Mouse (Mus musculus): Measurements from ENCODE around the gene Mtmr10. TPM values are rescaled to one million over a fixed set of nuclear protein-coding genes. Genes with fewer than 3 reads are reported as not detected.

Mtmr10 gene
- total RNA-seq (2021) = 10 to 100 TPM; 16.1 to 17.5 TPM

DNA sequence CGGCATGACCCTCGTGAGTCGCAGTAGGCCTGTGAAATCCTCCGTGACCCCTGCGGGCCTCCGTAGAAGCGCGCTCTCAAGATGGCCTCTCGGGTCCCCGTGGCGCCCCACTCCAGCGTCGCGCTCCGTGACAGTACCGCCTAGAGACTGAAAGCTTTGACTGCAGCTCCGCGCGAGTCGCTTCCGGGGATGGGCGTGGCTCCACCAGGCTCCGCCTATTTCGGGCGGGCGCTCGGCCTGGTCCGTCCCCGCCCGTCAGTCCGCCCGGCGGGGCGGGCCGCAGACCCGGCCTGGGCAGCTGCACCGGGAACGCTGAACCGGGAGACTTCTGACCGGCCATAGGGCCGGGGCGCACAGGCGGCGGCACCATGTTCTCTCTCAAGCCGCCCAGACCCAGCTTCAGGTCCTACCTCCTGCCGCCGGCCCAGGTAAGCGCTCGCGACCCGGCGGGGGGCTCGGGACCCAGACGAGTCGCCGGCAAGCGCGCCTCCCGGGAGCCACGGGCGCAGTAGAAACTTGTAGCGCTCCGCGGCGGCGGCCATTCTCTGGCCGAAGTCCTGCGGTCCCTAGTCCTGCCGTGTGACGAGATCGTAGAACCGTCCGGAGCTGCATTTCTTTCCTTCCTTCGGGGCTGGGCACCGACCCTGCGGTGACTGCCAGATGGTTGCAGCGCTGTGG, at the start of gene Mtmr10:
Gene Mtmr10 (plus strand): TSS at position 240 of the 678 bp plus-strand sequence.
- intact Hi-C loops (cut with DNase I) = loop anchor here (5.0 kb wide), 1 partner anchor 125 kb away; no protein-coding TSS in a partner anchor
- DNase-seq (ENCODE audit: low spot score in 2 of 2) = peak; percentile 97 to 99

DNA sequence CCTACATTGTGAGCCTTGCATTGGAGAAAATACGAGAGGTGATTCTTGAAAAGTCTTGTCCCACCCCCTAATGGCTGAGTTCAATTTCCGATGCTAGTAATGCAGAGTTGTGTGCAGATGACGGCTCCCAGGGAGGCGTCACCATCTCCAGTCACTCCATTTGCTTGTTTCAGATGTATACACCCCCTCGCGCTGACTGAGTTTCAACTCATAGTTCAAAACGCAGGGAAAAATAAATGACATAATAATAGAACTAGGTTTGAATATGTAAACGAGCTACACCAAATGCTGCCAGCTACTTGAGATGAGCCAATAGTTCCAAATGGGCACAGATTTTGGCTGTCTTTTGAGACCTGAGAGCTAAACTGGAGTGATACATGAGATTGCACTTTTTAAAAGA, 49.7 kb upstream of the Mtmr10 start:
- intact Hi-C loops (cut with DNase I) = no loop called here
- DNase-seq (ENCODE audit: low spot score in 2 of 2) = no peak

DNA sequence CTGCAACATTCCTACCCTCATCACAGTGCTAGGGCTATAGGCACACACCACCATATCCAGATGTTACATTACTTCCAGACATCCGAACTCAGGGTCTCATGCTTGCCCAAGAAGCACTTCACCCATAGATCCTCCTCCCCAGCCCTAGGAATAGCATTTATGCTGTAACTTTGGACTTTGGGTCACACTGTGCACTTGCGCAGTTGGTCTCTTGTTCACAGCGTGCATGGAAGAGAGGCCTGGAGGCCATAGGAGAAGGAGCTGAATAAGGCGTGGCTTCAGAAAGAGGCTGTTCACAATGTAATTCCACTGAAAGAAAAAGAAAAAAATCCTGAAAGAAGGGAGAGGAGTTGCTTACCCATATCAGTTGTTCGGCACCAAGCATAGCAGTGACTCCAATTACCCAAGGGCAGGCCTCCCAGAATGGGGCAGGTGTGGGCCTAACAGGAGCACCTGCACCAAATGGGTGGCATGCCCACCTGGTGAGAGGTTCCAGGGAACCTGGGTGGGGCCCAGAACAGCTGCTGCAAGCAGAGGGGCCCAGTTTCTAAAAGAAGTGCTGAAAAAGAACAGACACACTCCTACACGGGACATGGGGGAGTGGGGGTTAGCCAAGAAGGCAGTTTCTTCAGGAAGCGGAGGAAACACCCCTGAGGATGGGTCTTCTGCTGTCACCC, 48.9 kb upstream of the Mtmr10 start:
- intact Hi-C loops (cut with DNase I) = no loop called here
- no peak for DNase-seq (ENCODE audit: low spot score in 2 of 2)

DNA sequence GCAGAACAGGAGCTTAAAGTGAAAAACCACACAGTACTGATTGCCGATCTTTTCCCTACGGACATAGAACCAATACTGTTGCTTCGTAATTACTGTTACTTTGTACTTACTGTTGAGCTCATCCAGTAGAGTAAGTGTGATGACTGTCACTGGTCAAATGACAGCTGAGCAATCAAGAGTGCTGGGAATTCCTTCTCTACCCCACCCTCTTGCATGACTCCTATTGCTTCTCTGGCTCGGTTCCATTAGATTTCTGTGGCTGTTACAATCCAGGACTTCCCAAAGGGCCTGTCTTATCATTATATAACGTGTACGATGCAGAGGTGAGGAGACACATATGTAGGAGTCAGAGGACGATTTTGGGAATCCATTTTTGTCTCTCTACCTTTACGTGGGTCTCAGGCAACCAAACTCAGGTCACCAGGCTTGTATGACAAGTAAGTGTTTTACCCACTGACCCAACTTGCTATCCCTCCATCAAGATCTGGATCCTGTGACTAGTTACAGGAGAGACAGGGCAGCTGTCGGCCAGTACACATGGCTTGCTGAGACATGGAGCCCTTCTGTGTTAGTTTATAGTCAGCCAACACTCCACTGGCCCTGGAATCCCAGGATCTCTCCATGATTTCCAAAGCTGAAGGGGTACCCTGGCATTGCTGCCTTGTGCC, 48.2 kb upstream of the Mtmr10 start:
- intact Hi-C loops (cut with DNase I) = no loop called here
- no peak for DNase-seq (ENCODE audit: low spot score in 2 of 2)

DNA sequence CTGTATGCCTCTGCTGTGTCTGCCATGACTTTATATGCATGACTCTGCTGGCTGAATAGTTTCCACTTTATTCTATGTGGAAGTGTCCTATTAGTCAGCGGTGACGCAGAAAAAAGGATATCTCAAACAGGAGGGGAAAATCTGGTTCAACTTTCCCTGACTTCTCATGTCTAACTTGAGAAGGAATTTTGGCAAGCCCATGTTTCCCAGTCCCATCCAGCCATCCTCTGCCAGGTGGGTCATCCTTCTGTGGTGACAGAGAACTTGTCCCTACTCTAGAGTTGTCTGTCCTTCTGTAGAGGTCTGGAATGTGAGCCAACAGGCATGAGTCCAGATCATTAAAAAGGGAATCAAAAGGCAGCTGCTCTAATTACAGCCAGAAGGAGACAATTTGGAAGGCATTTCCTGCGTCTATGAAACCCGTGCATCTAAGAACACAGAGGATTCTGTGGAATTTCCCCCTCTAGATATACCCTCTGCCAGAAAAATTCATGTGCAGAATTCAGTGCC, 47.6 kb upstream of the Mtmr10 start:
- intact Hi-C loops (cut with DNase I) = no loop called here
- no peak for DNase-seq (ENCODE audit: low spot score in 2 of 2)

DNA sequence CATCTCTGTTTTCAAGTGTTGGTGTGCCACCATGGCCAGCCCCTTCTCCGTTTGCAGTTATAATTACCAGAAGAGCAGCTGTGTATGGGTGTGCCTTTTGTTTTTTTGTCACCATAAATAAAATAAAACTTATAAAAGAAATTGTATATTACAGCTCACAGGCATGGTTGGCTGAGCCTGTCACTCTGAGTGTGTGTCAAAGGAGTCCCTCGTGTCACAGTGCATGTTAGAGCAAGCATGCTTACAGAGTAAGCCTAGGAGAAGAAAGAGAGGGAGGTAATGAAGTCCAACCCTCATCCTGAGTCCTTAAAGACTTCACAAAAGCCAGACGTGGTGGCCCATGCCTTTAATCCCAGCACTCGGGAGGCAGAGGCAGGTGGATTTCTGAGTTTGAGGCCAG, 45.0 kb upstream of the Mtmr10 start:
- no peak for DNase-seq (ENCODE audit: low spot score in 2 of 2)
- intact Hi-C loops (cut with DNase I) = no loop called here

DNA sequence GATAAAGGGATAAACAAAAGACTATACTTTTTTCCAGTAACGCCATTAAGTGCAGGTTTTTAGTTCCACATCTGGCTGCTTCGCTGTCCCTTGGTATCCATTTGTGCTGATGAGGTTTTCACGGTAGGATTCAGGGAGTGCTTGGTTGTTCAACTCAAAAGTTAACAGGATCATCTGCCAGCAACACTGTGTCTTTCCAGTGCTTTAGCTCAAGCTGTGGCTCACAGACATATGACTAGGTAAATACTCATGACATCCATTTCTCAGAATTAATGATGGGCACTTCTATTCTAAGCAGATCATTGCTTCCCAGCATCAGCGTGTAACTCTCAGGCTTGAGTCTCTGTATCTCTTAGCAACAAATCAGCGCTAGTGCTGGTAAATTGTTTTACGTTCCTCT, 43.1 kb upstream of the Mtmr10 start:
- intact Hi-C loops (cut with DNase I) = no loop called here
- no peak for DNase-seq (ENCODE audit: low spot score in 2 of 2)

DNA sequence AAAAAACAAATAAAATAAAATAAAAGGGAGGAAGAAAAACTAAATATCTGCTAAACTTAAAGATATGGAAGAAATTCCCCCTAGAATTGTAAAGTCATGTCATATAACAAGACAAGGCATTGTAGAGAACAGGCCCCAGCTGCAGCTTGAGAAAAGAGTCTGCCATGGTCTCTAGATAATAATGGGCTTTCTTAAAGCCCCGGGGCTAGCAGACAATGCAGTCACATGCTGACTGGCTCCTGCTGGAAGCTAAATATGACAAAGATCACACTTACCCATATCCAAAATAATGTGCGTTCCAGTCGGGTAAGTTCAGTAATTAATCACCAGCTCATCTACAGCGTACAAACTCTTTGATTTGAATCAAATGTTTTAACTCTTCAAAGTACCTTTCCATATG, 40.7 kb upstream of the Mtmr10 start:
- intact Hi-C loops (cut with DNase I) = no loop called here
- no peak for DNase-seq (ENCODE audit: low spot score in 2 of 2)

DNA sequence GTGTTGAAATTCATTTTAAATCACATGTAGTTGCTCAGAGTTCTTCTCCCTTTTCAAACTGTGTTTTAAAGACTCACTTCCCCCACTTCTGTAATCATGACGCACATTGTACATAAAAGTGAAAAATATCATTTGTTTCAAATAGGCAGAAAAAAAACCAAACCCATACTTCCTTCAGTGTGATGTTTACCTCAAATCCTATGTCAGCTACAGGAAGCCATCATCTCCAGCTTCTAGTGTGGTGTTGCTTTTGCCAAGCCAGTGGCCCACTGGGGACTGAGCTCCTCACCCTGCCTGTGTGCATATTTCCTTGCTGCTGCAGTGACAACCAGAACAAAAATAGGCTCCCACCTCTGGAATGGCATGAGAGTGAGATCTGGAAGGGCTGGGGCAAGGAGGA, 39.1 kb upstream of the Mtmr10 start:
- DNase-seq (ENCODE audit: low spot score in 2 of 2) = no peak
- intact Hi-C loops (cut with DNase I) = no loop called here

DNA sequence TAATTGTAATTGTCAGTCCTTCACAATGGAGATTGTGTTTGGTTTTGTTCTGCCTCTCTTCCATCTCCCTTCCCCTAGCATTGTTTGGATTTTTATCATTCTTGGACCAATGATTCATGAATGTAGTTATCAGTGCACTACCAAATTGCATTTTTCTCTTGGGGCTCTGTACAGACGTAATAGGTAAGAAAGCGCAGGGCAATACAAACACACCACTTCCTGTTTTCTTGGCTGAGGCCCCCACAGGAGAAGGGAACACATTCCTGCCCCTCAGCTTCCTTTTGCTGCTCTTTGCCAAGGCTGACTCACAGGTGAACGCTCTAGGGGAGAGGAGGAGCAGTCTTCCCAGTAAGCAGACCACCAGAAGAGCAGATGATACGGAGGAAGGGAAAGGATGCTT, 37.7 kb upstream of the Mtmr10 start:
- intact Hi-C loops (cut with DNase I) = no loop called here
- DNase-seq (ENCODE audit: low spot score in 2 of 2) = no peak

DNA sequence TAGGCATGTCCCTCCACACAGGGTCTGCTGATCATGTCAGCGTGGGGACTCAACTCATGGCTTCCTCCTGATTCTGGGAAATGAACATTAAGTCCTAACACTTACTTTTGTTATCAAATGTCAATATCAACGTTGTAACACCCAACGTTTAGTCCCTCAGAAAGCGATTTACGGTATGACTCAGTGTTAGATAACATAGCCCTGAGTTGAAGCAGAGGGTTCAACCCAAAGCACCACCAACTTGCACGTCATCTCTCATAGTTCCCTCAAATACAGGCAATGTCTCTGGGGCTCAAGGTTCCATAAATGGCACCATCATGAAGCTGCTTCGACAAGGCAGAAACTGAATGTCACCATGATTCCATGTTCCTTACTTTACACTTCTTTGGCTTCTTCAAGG, 37.0 kb upstream of the Mtmr10 start:
- DNase-seq (ENCODE audit: low spot score in 2 of 2) = no peak
- intact Hi-C loops (cut with DNase I) = no loop called here

DNA sequence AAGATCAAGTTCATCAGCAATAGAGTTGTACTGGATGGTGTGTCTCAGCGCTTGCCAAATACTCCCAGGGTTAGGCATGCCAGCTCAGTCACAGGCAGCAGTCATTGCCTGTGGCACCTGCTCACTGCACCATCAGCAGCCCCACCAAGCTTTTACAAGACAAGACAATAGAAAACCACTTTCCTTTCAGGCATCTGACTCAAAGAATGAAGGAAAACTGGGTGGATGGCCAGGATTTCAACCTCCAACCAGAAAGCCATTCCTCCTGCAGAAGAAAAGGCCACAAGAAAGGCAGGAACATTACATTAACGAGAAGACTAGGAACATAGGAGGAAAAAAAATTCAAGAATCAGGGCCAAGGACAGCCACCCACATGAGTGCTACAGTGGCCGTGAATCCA, 33.7 kb upstream of the Mtmr10 start:
- intact Hi-C loops (cut with DNase I) = no loop called here
- no peak for DNase-seq (ENCODE audit: low spot score in 2 of 2)

DNA sequence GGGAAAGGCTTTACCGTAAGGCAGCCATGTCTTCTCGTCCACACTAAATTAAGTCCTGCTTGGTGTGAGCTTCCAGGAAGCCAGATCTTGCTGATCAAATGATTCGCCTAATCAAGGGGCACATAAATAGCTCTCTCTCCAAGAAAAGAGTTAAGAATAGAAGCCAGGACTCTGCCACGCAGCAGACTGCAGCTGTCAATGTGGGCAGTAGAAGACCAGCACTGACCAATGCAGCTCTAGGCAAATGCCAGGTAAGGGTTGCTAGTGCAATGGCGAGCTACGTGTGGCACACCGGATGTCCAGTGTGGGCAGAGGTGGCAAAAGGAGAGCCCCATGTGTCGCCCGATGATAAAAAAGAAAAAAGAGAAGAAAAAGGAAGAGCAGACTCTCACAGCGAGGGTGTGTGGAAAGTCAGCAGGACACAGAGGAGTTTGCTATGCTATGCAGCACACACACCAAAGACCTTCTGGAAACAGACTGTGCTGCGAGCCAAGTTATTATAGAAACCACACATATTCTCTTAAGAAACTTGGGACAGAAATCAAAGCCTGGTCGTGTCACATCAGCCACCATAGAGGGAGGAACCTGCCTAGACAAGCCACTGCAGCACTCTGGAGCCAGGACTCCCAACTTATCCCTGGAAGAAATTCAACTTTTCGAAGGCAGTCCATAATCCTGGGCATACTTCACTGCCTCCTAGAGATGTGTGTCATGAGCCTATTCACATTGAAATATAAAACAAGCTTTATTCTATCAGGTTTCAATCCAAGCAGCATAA, 21.8 kb upstream of the Mtmr10 start:
- intact Hi-C loops (cut with DNase I) = no loop called here
- no peak for DNase-seq (ENCODE audit: low spot score in 2 of 2)

DNA sequence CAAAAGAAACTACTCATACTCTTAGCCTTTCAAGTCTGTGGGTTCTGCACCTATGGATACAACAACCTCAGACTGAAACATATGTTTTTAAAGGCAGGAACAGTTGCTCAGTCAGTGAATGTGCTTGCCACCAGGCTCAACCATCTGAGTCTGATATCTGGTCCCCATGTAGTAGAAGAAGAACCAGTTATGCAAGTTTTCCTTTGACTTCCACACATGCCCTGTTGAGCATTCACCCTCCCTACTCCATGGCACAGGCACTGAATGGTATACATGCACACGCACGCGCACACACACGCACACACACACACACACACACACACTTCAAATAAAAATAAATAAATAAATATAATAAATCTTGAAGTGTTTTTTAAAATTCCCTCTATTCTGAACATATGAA, 20.9 kb upstream of the Mtmr10 start:
- intact Hi-C loops (cut with DNase I) = no loop called here

DNA sequence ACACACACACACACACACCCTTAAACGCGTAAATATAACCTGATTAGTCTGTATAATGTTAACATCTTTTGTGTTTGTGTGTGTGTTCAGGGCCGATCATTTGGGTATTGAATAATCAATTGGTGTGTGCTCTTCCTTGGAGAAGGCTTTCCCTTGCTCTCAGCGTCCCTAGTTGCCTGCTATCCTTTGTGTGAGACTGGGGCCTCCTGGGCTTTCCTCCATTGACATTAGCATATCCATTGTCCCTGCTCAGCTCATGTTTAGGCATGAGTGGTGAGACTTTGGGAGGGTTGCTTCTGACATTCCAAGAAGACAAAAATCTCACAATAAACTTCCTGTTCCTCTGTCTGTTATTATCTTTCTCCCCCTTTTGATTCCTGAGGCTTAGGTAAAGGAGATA, 15.5 kb upstream of the Mtmr10 start:
- intact Hi-C loops (cut with DNase I) = no loop called here
- DNase-seq (ENCODE audit: low spot score in 2 of 2) = no peak

More for the DNA sequence above, 20.9 kb upstream of the Mtmr10 start:
- DNase-seq (ENCODE audit: low spot score in 2 of 2) = no peak

DNA sequence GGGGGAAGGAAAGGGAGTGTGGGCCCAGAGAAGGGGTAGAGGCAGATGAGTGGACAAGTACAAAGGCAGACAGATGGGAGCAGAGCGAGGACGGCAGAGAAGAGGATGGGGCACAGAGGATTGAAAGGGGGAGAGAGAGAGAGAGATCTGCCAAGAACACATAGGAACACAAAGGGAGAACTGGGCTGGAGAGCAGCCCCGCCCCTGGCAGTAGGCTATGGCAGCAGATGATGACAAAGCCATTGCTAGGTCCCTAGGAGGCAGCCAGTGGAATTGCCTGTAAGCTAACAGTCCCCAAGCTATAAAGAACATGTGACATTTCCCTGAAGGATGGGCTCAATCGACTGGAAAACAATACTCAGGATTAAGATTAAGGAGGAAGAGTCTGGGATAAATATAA, 11.9 kb upstream of the Mtmr10 start:
- DNase-seq (ENCODE audit: low spot score in 2 of 2) = no peak
- intact Hi-C loops (cut with DNase I) = no loop called here

DNA sequence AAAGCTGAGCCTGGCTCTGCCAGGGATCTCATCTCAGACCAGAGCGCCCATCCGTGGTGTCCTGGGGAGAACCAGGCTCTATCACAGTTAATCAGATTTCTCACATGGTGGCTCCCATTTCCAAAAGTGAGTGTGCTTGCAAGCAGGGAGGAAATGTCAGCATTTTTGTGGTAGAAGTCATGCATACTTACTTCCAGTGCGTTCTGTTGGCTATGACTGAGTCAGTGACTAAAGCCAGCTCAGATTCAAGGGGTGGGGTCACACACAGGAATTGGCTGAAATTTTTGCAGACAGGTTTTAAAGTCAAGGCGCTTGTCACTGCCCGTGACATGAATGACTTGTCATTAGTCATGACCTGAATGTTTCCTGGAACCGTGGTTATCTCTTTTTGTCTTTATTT, 10.5 kb upstream of the Mtmr10 start:
- DNase-seq (ENCODE audit: low spot score in 2 of 2) = no peak
- intact Hi-C loops (cut with DNase I) = no loop called here

DNA sequence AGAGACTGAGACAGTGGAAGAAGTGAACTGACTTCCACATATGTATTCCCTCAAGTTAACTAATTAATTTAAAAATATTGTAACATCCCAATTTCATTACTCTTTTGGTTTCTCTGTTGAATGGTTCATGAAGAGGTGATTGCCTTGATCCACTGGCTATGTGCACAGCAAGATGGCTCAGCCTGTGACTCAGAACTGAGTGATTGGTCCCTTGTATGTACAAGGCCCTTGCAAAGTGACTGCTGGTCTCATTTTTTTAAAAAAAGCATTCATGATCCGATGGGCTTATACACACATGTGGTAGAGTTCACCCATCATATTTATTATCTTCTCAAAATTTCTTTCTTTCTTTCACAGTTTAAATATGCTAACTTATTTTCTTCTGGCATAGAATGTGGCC, 8.9 kb upstream of the Mtmr10 start:
- intact Hi-C loops (cut with DNase I) = no loop called here
- DNase-seq (ENCODE audit: low spot score in 2 of 2) = no peak

DNA sequence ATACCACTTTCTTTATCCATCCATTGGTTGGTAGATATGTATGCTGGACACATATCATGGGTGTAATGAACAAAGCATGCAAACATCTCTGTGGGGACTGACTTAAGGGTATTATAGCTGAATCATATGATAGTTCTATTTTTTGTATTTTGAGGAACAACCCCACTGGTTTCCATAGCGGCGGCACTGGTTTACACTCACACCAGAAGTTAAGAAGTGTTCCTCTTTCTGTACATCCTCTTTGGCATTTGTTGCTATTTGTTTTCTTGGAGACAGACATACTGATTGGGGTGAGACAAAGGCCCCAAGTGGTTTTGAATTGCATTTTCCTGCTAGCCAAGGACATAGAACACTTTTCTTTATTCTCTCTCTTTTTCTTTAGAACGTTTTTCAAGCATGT, 7.9 kb upstream of the Mtmr10 start:
- DNase-seq (ENCODE audit: low spot score in 2 of 2) = no peak
- intact Hi-C loops (cut with DNase I) = no loop called here

DNA sequence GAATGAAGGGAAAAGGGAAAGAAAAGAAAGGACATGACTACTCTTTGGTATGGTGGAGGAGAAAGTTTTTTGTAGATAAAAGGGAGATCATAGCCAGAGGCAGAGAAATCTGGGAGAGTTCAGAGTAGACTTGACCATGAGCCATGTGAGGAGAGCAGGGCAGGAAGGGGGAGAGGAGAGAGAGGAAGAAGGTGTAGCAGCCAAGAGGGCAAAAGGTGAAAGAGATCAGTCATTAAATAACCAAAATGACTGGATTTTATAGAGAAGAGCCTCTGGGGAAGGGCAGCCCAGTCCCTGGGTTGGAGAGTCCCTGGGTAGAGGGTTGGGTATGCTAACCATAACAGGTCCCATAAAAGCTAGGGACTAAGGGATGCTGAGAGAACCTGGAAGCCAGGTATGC, 887 bp upstream of the Mtmr10 start:
- DNase-seq (ENCODE audit: low spot score in 2 of 2) = no peak
- intact Hi-C loops (cut with DNase I) = loop anchor here (5.0 kb wide), 1 partner anchor 124 kb away; no protein-coding TSS in a partner anchor

Data from left cerebral cortex, postnatal 36 days (tissue).